Mouse (Mus musculus) lung, postnatal 10 days (tissue): ENCODE data around the gene 4930583I09Rik.

Source experiments
- DNase-seq: peaks from one replicate; pipeline ENCODE4 v3.0.0; 2021

Gene 4930583I09Rik

DNA sequence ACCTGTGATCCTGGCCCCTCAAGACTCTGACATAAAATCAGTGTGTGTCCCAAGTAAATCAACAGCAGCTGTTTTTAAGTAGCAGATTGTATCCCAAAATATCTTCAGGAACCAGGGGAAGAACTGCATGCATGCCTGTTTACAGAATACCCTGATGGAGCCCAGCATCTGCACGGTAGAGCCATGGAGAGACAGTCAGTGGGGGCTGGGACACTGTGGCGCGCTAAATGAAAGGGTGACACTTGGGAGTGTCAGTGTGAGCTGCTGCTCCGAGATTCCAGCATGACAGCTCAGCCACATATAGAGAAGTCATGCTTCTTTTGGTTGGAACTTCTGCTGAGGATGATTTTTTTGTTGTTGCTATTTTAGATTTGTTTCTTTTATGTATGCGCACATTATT lies 43.2 kb downstream of the 4930583I09Rik start:
- no peak for DNase-seq

DNA sequence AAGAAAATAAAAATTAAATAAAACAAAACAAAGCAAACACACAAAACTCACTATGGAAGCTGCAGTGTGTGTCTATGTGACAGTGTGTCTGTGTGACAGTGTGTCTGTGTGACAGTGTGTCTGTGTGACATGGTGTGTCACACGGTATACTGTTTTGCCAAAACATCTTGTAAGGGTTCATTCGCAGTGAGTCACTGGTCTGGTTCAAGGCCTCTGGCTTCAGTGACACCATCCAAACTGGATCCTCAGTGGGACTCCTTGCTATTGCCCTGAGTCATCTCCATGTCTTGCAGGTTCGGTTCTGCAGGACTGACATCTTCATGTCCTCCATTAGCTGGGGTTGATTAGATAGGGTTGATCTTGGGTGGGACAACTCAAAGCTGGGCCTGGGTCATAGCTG lies 43.8 kb downstream of the 4930583I09Rik start:
- no peak for DNase-seq

DNA sequence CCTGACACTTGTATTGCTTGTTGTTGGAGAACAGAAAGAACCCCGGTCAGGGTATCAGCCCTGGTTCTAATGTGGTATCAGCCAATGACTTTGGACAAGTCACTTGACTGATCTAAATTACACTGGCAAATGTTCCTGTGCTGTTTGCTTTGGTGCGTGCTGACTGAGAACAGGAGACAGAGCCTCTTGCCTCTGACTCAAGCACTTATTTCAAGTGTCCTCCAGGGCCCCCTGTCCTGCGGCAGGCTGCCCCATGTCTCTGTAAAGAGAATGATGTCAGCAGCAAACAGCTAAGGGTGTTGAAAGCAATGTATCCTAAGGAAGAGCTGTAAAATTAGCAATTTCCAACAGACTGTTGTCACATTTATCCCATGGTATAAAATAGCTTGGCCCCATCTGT lies 46.7 kb downstream of the 4930583I09Rik start:
- no peak for DNase-seq

DNA sequence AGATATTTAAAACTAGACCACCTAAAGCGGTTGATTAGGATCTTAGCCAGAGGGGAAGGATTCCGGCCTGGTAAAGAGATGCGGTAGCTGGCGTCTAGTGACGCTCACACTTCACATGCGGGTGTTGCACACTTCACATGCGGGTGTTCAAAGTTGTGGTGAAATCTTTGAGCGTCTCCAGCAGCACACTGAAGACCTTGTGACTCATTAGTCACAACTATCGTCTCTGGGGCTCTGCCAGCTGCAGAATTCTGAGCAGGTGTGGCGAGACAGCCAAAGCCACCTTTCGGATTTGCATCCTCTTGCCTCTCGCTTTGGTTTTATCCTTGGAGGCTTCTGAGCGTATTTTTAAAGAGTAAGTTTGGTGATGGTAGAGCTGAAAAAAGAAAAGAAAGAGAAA lies 47.6 kb downstream of the 4930583I09Rik start:
- no peak for DNase-seq

DNA sequence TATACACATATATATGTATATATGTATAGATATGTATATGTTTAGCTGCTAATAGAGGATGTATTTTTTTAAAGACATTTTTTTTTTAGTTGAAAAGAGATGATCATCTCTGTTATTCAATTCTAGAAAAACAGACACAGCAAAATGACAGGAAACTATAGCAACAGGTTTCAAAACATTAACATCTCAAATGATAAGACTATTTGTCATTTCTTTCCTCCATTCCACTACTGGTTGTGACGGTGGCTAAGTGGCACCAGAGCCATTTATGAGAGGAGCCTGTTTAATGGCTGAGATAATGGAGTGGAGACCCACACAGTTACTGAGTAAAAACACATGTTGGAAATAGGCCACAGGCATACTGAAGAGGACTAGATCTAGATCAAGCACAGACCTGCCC lies 49.9 kb downstream of the 4930583I09Rik start:
- no peak for DNase-seq
